Mouse (Mus musculus) embryonic facial prominence, embryonic 13.5 days (tissue): ENCODE measurements around the gene Atp8a2. TPM values are rescaled to one million over a fixed set of nuclear protein-coding genes. Genes with fewer than 3 reads are reported as not detected.
"Not testable (repeated sequence)": the region's sequence is repeated elsewhere in the genome, so short reads cannot be mapped to it uniquely, and the experiment has no call there.

Experiments used
- ATAC-seq: fragments of 200-750 bp; cut with Nextera tagmentation; 2 replicates; pipeline ENCODE4 v1.8.0; 2017; ENCODE audit warnings: low read depth; ENCODE audit not compliant: insufficient number of reproducible peaks, insufficient read depth, low FRiP score, low TSS enrichment
- H3K27ac ChIP-seq: fragments of 300-500 bp; sonication (generic); 2 replicates; pipeline ENCODE4 v1.5.1; 2015; ENCODE audit warnings: moderate library complexity, mild to moderate bottlenecking, inconsistent platforms
- H3K27me3 ChIP-seq: fragments of 300-500 bp; sonication (generic); 2 replicates; pipeline ENCODE4 v1.6.1; 2015; ENCODE audit warnings: mild to moderate bottlenecking, inconsistent platforms
- H3K36me3 ChIP-seq: fragments of 300-500 bp; sonication (generic); 2 replicates; pipeline ENCODE4 v1.6.1; 2015; ENCODE audit warnings: mild to moderate bottlenecking, inconsistent platforms
- H3K4me1 ChIP-seq: fragments of 300-500 bp; sonication (generic); 2 replicates; pipeline ENCODE4 v1.6.1; 2015; ENCODE audit warnings: inconsistent platforms
- H3K4me2 ChIP-seq: fragments of 300-500 bp; sonication (generic); 2 replicates; pipeline ENCODE4 v1.6.1; 2015; ENCODE audit warnings: moderate library complexity, mild to moderate bottlenecking, inconsistent platforms
- H3K4me3 ChIP-seq: fragments of 300-500 bp; sonication (generic); 2 replicates; pipeline ENCODE4 v1.5.1; 2015; ENCODE audit warnings: mild to moderate bottlenecking, inconsistent platforms
- H3K9ac ChIP-seq: fragments of 300-500 bp; sonication (generic); 2 replicates; pipeline ENCODE4 v1.6.1; 2015; ENCODE audit warnings: mild to moderate bottlenecking, inconsistent platforms
- H3K9me3 ChIP-seq: fragments of 300-500 bp; sonication (generic); 2 replicates; pipeline ENCODE4 v1.6.1; 2016; ENCODE audit warnings: inconsistent platforms
- WGBS: fragments of 180-500 bp; shearing (Covaris S2); methylation state at CpG from one replicate; pipeline ENCODE4 v1.1.7; 2015; ENCODE audit warnings: mixed read lengths; 5-methylcytosine and 5-hydroxymethylcytosine counted together
- polyA plus RNA-seq: library from polyadenylated mRNA; unstranded; fragments of >200 nt; fragmentation: Nextera tagmentation; extraction: Ambion mirVana; gene quantifications from 2 replicates; pipeline ENCODE4 v1.2.1, GENCODE M21; 2015

Atp8a2 gene
- polyA plus RNA-seq, 1 experiment from 2014 or later = 3.1 TPM

DNA sequence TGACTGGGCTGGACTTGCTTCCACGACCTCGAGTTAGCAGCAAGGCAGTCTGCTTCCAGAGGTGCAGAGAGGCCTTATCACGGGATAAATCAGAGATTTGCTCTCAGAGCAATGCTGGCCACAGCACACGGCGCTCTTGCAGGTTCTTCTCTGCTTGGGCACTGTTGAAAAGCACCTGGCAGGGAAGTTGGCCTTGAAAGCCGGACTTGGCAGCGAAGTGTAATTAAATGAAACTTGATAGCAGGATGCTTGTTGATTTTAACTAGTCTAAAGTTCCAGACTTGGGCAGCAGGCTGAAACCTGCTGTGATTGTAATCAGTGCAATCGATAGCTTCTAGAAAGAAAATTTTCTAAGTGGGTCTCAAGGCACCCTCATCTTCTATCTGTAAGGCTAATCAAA, 237.3 kb downstream of the Atp8a2 start:
- H3K4me1 ChIP-seq = peaks cover 13% of the 10 kb centered on the region
- ATAC-seq = no peak
- H3K9me3 ChIP-seq = no peaks in the 10 kb centered on the region
- H3K36me3 ChIP-seq = no peaks in the 10 kb centered on the region
- WGBS = 20% methylated on average over 8 of the region's 8 CpGs
- H3K27me3 ChIP-seq = peaks cover 3% of the 10 kb centered on the region; the same call in 1 of the 2 replicates
- no peak overlapping the region for H3K9ac ChIP-seq
- H3K27ac ChIP-seq = no peak overlapping the region
- no peak overlapping the region for H3K4me3 ChIP-seq
- H3K4me2 ChIP-seq = no peak overlapping the region

DNA sequence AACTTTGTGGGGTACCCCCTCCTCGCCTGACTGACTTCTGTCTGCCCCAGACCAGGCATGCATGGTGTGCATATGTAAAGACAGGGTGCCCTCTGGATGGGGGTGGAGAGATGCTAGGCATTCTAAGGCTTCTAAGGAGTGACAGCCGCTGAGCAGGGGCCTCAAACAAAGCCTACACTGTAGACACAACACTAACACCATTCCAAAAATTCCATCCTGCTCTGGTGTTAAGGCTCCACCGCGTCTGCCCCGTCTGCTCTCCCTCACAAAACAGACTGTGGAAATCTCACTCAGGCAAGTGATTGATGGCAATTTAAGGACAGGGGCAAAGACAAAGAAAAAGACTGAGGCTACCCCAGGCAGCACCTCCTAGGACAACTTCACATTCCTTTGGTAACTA, 247.0 kb downstream of the Atp8a2 start:
- 6% methylated on average over 5 of the region's 5 CpGs for WGBS
- Histone ChIP-seq H3K27ac (no peak overlapping the region), H3K27me3 (no peaks in the 10 kb centered on the region)

DNA sequence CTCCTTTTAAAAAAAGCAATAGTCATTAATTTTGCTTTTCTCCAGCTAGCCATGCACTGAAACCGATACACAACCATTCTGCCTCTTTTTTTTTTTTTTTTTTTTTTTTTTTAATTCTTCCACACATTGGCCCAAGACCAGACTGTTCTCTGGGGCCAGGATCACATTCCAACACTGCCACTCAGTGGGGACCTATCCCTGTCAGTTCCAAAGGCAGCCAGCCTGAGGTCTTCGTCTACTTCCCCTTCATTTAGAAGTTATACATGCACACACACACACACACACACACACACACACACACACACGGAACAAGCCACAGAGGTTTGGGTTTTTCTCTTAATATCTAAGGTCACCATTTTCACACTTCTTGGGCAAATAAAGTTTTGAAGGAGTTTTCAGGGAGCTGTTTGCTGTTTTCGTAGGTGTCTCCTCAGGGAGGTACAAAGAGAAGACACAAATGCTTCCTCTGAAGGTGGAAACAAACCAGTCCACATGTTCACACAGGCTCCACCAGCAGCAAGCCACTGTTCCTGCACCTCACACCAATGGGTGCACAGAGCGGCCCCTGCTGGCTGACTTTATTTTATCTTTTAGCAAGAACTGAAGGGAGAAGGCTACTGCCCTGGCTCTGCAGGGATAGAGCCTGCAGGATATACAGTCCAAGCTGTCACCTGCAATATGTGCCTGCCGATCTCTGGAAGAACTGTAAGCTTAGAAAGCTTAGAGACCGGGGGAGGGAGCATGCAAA, 253.9 kb downstream of the Atp8a2 start:
- no peak overlapping the region for H3K9ac ChIP-seq
- 0 out of 2 replicates have a peak, but pooled peaks cover 3% of the 10 kb centered on the region for H3K4me1 ChIP-seq
- no peak overlapping the region for H3K4me3 ChIP-seq
- no peak for ATAC-seq
- no peak overlapping the region for H3K27ac ChIP-seq
- WGBS = 22% methylated on average over 7 of the region's 7 CpGs
- H3K27me3 ChIP-seq = no peaks in the 10 kb centered on the region; the same call in none of the 2 replicates
- H3K36me3 ChIP-seq = no peaks in the 10 kb centered on the region
- H3K9me3 ChIP-seq = no peaks in the 10 kb centered on the region
- no peak overlapping the region; the same call in 1 of the 2 replicates for H3K4me2 ChIP-seq

More for the DNA sequence above, 247.0 kb downstream of the Atp8a2 start:
- Histone ChIP-seq H3K9me3 (no peaks in the 10 kb centered on the region), H3K4me2 (no peak overlapping the region), H3K9ac (no peak overlapping the region), H3K36me3 (no peaks in the 10 kb centered on the region), H3K4me1 (0 out of 2 replicates have a peak, but pooled peaks cover 7% of the 10 kb centered on the region), H3K4me3 (no peak overlapping the region)
- ATAC-seq = no peak

DNA sequence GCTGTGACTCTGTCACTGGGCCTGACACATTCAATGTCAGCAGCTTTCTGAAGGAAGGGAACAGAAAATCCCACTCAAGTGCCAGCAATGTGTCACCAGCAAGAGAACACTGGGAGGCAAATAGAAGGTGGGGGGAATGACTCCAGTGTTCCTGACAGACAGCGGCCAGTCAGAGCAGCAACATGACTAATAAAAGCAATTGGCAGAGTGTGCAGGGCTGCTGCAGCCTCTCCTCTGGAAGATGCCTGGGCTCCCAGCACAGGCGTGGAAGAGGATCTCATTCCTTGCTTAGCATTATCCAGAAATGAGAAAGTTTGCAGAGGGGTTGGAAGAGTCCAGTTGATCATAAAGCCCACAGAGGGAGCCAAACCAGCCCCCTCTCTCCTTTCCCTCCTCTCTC, 254.8 kb downstream of the Atp8a2 start:
- Histone ChIP-seq H3K4me1 (0 out of 2 replicates have a peak, but pooled peaks cover 3% of the 10 kb centered on the region), H3K4me3 (no peak overlapping the region), H3K9me3 (no peaks in the 10 kb centered on the region), H3K4me2 (no peak overlapping the region), H3K27me3 (no peaks in the 10 kb centered on the region; the same call in none of the 2 replicates), H3K36me3 (no peaks in the 10 kb centered on the region), H3K27ac (no peak overlapping the region), H3K9ac (no peak overlapping the region)
- no peak for ATAC-seq
- 73% methylated on average over 2 of the region's 2 CpGs for WGBS

DNA sequence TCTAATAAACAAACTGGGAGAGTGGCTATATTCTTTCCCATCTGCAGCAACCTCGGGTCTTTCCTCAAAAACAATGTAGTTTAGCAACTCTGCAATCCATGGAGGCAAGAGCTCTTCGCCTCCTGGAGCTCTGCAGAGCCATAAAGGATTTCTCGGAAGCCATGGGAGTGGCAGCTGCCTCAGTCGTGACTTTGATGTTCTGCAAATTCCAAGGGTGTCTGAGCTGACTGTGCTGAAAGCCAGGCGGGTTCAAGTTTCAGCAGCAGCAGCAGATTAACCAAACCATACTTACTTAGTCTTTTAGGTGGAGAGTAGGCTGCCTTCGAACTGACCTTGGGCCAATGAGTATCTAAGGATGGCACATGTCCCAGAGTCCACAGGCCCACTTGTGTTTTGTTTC, 264.6 kb downstream of the Atp8a2 start:
- H3K9ac ChIP-seq = no peak overlapping the region
- 11% methylated on average over 6 of the region's 6 CpGs for WGBS
- no peak overlapping the region for H3K27ac ChIP-seq
- peaks cover 15% of the 10 kb centered on the region for H3K4me1 ChIP-seq
- no peak for ATAC-seq
- H3K36me3 ChIP-seq = no peaks in the 10 kb centered on the region
- no peak overlapping the region for H3K4me2 ChIP-seq
- H3K4me3 ChIP-seq = no peak overlapping the region
- no peaks in the 10 kb centered on the region for H3K27me3 ChIP-seq
- H3K9me3 ChIP-seq = no peaks in the 10 kb centered on the region

DNA sequence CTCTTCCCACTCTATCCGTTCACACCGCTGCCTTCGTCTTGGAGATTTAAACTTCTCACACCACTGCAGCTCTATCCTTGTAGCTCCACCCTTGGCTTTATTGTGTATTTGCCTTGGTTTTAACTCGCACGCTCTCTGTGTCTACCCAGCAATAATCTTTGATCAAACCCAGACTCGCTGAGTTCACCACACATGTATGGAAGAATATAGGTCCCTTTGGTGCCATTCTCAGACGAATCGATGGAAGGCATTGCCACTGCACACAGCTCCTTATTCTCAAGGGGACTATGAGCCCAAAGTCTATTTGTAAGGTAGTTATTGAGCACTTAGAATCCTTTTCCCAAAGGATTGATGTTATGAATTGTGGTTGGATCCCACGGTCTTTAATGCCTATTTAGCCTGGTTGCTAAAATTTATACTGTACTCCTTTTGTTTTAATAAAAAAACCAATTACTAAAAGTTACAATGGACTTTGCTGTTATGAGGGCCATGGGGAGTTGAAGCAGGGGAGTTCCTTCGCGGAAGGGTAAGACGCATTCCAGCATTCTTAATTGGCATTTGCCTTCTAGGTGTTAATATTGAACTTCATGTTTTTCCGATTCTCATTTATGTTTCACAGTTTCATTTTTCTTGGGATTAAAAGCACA, 265.4 kb downstream of the Atp8a2 start:
- Histone ChIP-seq H3K4me3 (no peak overlapping the region), H3K4me2 (no peak overlapping the region), H3K36me3 (no peaks in the 10 kb centered on the region), H3K27me3 (no peaks in the 10 kb centered on the region), H3K4me1 (peaks cover 15% of the 10 kb centered on the region), H3K27ac (no peak overlapping the region), H3K9me3 (no peaks in the 10 kb centered on the region), H3K9ac (no peak overlapping the region)
- no peak for ATAC-seq
- WGBS = 79% methylated on average over 13 of the region's 13 CpGs

DNA sequence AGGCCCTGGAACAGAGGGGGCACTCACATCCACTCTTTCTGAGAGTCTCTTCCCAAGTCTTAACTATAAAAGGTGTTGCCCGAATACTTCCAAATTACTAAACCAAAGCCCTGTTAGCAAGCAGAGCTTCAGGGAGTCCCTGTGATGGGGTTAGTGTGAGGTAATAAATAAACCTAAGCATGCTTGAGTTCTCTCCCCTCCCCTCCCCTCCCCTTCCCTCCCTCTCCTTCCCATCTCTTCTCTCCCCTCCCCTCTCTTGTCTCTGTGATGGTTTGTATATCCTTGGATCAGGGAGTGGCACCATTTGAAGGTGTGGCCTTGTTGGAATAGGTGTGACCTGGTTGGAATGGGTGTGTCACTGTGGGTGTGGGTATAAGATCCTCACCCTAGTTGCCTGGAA, 267.8 kb downstream of the Atp8a2 start:
- peaks cover 15% of the 10 kb centered on the region for H3K4me1 ChIP-seq
- not testable (repeated sequence) for ATAC-seq, H3K27ac ChIP-seq, H3K27me3 ChIP-seq, H3K9ac ChIP-seq, H3K9me3 ChIP-seq, H3K4me2 ChIP-seq, H3K36me3 ChIP-seq, H3K4me3 ChIP-seq
- 100% methylated on average over 1 of the region's 1 CpGs for WGBS

DNA sequence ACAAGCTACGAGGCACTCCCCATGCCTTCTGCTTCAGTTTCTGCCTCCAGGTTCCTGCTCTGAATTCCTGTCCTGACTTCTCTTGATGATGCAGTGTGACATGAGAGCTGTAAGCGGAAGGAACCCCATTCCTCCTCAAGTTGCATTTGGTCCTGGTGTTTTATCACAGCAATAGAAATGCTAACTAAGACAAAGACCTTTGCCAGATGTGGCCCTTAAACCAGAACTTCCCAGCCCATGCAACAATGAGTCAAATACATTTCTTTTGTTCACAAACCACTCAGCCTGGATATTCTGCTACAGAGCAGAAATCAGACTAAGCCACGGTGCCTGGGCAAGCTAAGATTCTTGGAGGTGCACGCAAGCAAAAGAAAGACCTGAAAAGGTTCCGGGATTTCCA, 268.2 kb downstream of the Atp8a2 start:
- no peaks in the 10 kb centered on the region for H3K27me3 ChIP-seq
- no peak overlapping the region for H3K9ac ChIP-seq
- no peak overlapping the region for H3K4me2 ChIP-seq
- whole genome bisulfite sequencing = 77% methylated on average over 5 of the region's 5 CpGs
- no peak for ATAC-seq
- no peaks in the 10 kb centered on the region for H3K36me3 ChIP-seq
- H3K27ac ChIP-seq = no peak overlapping the region
- H3K9me3 ChIP-seq = no peaks in the 10 kb centered on the region
- H3K4me3 ChIP-seq = no peak overlapping the region
- peaks cover 15% of the 10 kb centered on the region for H3K4me1 ChIP-seq

DNA sequence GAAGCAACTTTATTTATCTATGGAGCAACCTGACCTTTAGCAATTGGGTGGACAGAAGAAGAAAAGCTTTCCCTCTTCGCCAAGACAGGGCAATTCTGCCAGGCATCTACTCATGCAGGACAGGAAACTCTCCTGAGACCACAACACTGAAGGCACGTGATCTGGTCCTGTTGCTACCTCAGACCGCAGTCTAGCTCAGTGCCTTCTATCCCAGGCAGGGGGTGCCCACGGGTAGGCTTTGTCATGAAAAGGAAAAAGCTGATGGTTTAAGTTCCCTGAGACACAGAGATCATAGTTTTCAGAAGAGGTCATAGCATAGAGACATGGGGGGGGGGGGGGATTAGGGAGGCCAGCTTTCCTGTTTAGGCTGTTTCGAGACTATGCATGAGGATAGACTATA, 269.2 kb downstream of the Atp8a2 start:
- H3K9ac ChIP-seq = no peak overlapping the region
- H3K36me3 ChIP-seq = no peaks in the 10 kb centered on the region
- no peak overlapping the region for H3K4me2 ChIP-seq
- no peak overlapping the region for H3K27ac ChIP-seq
- ATAC-seq = no peak
- 69% methylated on average over 5 of the region's 5 CpGs for WGBS
- H3K4me1 ChIP-seq = peaks cover 14% of the 10 kb centered on the region
- H3K4me3 ChIP-seq = no peak overlapping the region
- H3K9me3 ChIP-seq = no peaks in the 10 kb centered on the region
- no peaks in the 10 kb centered on the region for H3K27me3 ChIP-seq

DNA sequence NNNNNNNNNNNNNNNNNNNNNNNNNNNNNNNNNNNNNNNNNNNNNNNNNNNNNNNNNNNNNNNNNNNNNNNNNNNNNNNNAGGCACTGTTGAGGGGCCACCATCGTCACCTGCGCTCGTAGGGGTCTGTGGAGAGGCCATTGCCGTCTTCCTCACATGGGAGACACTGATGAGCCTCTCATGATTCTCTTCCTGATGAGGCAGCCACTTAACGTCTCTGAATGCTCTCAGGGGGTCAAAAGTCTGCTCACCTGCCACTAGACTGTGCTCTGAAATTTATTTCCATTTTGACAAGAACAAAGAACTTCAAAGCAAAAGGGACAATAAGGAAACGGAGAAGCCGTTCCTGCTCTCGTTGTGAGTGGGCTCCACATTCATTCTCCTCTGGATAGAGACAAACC, 277.1 kb downstream of the Atp8a2 start:
- ATAC-seq = no peak
- H3K27me3 ChIP-seq = no peaks in the 10 kb centered on the region
- 76% methylated on average over 8 of the region's 8 CpGs for WGBS

DNA sequence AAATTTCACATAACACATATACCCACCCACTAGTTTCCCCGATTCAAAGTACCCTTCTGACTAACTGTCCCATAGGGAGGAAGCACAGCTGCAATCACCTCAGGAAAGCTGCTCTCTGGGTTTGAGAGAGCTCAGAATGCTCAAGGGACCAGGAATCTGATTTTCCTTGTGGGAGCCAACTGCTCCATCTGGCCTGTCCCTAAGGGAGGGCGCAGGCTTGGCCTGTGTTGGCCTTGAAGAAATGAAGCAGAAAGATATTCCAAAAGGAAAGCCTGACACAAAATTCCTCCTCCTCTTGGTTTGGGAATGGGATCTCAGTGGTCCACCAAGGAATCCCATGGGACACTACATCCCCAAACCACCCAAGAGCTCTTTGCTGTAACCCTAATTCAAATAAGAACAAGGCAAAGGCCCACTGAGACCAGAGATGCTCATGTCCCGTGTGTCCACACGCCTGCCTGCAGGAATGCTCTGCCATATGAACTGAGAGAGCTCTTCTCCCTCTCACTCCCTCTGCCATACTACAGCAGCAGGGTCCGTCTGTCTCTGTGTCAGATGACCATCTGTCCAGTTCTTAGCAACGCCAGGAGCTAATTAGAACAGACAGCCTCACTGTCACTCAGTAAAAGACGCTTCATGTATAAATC, 293.4 kb downstream of the Atp8a2 start:
- WGBS = 87% methylated on average over 7 of the region's 7 CpGs
- no peak for ATAC-seq
- no peak overlapping the region for H3K9ac ChIP-seq
- no peak overlapping the region for H3K4me2 ChIP-seq
- no peaks in the 10 kb centered on the region for H3K4me1 ChIP-seq
- no peak overlapping the region for H3K4me3 ChIP-seq
- H3K9me3 ChIP-seq = no peaks in the 10 kb centered on the region
- no peaks in the 10 kb centered on the region for H3K36me3 ChIP-seq
- H3K27me3 ChIP-seq = no peaks in the 10 kb centered on the region
- H3K27ac ChIP-seq = no peak overlapping the region

More for the DNA sequence above, 277.1 kb downstream of the Atp8a2 start:
- Histone ChIP-seq H3K36me3 (no peaks in the 10 kb centered on the region), H3K4me3 (no peak overlapping the region), H3K4me1 (no peaks in the 10 kb centered on the region), H3K4me2 (no peak overlapping the region), H3K27ac (no peak overlapping the region), H3K9ac (no peak overlapping the region), H3K9me3 (no peaks in the 10 kb centered on the region)

DNA sequence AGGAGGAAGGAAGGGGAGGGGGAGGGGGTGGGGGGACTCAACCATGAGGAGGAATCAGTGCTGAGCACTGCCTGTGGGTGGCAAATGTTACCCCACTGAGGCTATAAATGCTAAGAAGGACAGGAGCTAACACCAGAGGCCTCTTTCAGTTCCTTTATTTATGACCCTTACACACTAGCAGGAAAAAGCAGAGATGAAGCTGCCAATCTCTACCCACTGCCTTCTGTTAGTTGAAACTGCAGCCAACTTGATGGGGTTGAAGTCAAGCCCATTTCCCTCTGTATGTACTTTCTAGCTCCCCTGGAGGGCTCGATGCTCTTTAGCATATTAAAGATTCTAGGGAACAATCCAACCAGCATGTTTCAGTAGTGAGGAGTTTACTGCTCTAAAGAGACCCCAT, 303.0 kb downstream of the Atp8a2 start:
- H3K9me3 ChIP-seq = no peaks in the 10 kb centered on the region
- no peak overlapping the region for H3K9ac ChIP-seq
- peaks cover 26% of the 10 kb centered on the region for H3K4me1 ChIP-seq
- no peaks in the 10 kb centered on the region for H3K36me3 ChIP-seq
- 78% methylated on average over 1 of the region's 1 CpGs for WGBS
- no peak for ATAC-seq
- H3K27ac ChIP-seq = no peak overlapping the region
- no peak overlapping the region for H3K4me3 ChIP-seq
- H3K4me2 ChIP-seq = no peak overlapping the region
- no peaks in the 10 kb centered on the region for H3K27me3 ChIP-seq
